Mouse (Mus musculus) cortical plate, adult 2 months (tissue): ENCODE data around the gene Hoxc12.

Experiments
- CTCF ChIP-seq: fragments of 200-500 bp; IDR thresholded peaks from 2 replicates; pipeline ENCODE4 v1.5.1; 2011; ENCODE audit warnings: mild to moderate bottlenecking, control low read depth, low read length; ENCODE audit not compliant: insufficient read depth; ENCODE audit errors: extremely low read depth
- POLR2A ChIP-seq: fragments of 200-500 bp; IDR thresholded peaks from 2 replicates; pipeline ENCODE4 v1.6.1; 2011; ENCODE audit warnings: mild to moderate bottlenecking, low read length, control low read depth; ENCODE audit not compliant: insufficient read depth; ENCODE audit errors: extremely low read depth

DNA sequence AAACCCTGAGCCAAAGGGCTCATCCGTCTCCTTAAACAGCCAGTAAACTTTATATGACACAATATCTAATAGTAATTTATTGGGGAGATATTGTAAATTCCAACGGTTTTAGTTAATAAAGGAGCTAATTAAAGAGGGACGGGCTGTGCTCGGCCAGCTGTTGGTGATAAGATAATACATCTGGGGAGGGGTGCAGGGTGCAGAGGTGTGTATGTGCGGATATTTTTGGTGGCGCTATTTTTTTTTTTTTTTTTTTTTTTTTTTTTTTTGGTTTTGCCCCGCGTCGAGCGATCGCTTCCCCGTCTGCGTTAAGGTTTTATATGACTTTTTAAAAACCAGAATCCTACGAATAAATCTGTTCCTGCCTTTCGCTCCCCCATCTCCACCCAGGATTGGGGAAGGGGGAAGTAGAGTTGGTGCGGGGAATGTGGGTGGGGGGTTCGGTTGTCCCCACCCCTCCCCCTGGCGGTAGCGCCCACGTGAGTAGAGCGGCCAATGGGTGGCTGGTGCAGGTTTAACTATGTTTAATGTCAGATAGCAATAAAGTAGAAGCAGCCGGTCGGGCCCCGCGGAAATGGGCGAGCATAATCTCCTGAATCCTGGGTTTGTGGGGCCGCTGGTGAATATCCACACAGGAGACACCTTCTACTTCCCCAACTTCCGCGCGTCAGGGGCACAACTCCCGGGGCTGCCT is at the start of gene Hoxc12:
- TF ChIP-seq POLR2A (no peak), CTCF (no peak)
